Mouse (Mus musculus): ENCODE results near the gene Grifin. TPM values are rescaled to one million over a fixed set of nuclear protein-coding genes. Genes with fewer than 3 reads are reported as not detected.

The Grifin gene
- polyA plus RNA-seq, 1 experiment from 2014 or later = 0.27 TPM

- Histone ChIP-seq H3K9ac (replicated peaks; ENCODE audit: low read length) (no peak overlapping the region), H3K4me2 (replicated peaks; ENCODE audit: low read depth, low read length) (no peak overlapping the region), H3K27me3 (ENCODE audit: insufficient read depth, low read length) (no peaks in the 10 kb centered on the region), H3K9me3 (ENCODE audit: low read length) (no peaks in the 10 kb centered on the region), H3K36me3 (ENCODE audit: insufficient read depth, low read length) (no peaks in the 10 kb centered on the region), H3K27ac (ENCODE audit: low read length) (no peak overlapping the region), H3K4me3 (ENCODE audit: low read length) (no peak overlapping the region), H3K4me1 (ENCODE audit: insufficient read depth, low read length) (peaks cover 6% of the 10 kb centered on the region; the same call in 1 of the 2 replicates)
- no peak for ATAC-seq (ENCODE audit: low FRiP score, low TSS enrichment)
- 73% methylated on average over 13 of the region's 13 CpGs for WGBS
Measured at GRCm38 (mm10) chr5:140538111-140538683, 26.7 kb downstream of the Grifin start.

- Histone ChIP-seq H3K4me1 (ENCODE audit: insufficient read depth, low read length) (no peaks in the 10 kb centered on the region), H3K36me3 (ENCODE audit: insufficient read depth, low read length) (peaks cover 36% of the 10 kb centered on the region)
- no peak for ATAC-seq (ENCODE audit: low FRiP score, low TSS enrichment)
Measured at GRCm38 (mm10) chr5:140526754-140527153, 38.1 kb downstream of the Grifin start.

DNA sequence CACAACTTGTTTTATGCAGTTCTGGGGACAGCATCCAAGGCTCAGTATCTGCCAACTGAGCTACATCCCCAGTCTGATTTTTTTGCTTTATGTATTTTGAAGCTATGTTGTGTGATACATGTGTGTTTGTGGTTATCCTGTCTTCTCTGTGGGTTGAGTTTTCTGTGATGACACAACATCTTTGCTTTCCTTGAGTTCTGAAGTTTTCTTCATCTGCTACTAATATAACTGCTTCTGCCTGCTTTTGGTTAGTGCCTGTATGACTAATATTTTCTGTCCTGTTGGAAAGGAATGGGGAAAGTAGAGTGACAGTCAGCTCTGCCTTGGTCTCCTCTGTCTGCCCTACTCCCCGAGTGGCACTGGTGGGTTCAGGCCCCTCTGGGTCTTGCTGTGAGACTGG lies 43.7 kb downstream of the Grifin start:
- ATAC-seq (ENCODE audit: low FRiP score, low TSS enrichment) = no peak
- H3K27ac ChIP-seq (ENCODE audit: low read length) = no peak overlapping the region
- WGBS = 87% methylated on average over 1 of the region's 1 CpGs
- 0 out of 2 replicates have a peak, but pooled peaks cover 5% of the 10 kb centered on the region for H3K9me3 ChIP-seq (ENCODE audit: low read length)
- H3K9ac ChIP-seq (replicated peaks; ENCODE audit: low read length) = no peak overlapping the region
- H3K27me3 ChIP-seq (ENCODE audit: insufficient read depth, low read length) = no peaks in the 10 kb centered on the region
- H3K4me3 ChIP-seq (ENCODE audit: low read length) = no peak overlapping the region
- peaks cover 11% of the 10 kb centered on the region for H3K4me1 ChIP-seq (ENCODE audit: insufficient read depth, low read length)
- H3K36me3 ChIP-seq (ENCODE audit: insufficient read depth, low read length) = peaks cover 30% of the 10 kb centered on the region
- H3K4me2 ChIP-seq (replicated peaks; ENCODE audit: low read depth, low read length) = no peak overlapping the region

More at GRCm38 (mm10) chr5:140526754-140527153, 38.1 kb downstream of the Grifin start:
- Histone ChIP-seq H3K4me2 (replicated peaks; ENCODE audit: low read depth, low read length) (no peak overlapping the region), H3K9me3 (ENCODE audit: low read length) (0 out of 2 replicates have a peak, but pooled peaks cover 5% of the 10 kb centered on the region), H3K4me3 (ENCODE audit: low read length) (no peak overlapping the region), H3K9ac (replicated peaks; ENCODE audit: low read length) (no peak overlapping the region), H3K27me3 (ENCODE audit: insufficient read depth, low read length) (no peaks in the 10 kb centered on the region), H3K27ac (ENCODE audit: low read length) (no peak overlapping the region)
- WGBS = 97% methylated on average over 2 of the region's 2 CpGs

GRCm38 (mm10) chr5:140517921-140518230 lies 47.0 kb downstream of the Grifin start:
- WGBS = 55% methylated on average over 4 of the region's 4 CpGs
- peak overlapping the region; percentile 60; the same call in 1 of the 2 replicates for H3K27ac ChIP-seq (ENCODE audit: low read length)
- peak; percentile 53; the same call in 1 of the 2 replicates for ATAC-seq (ENCODE audit: low FRiP score, low TSS enrichment)
- H3K4me1 ChIP-seq (ENCODE audit: insufficient read depth, low read length) = peaks cover 23% of the 10 kb centered on the region
- H3K36me3 ChIP-seq (ENCODE audit: insufficient read depth, low read length) = 0 out of 2 replicates have a peak, but pooled peaks cover 8% of the 10 kb centered on the region
- no peaks in the 10 kb centered on the region for H3K9me3 ChIP-seq (ENCODE audit: low read length)
- H3K4me2 ChIP-seq (replicated peaks; ENCODE audit: low read depth, low read length) = no peak overlapping the region
- 0 out of 2 replicates have a peak overlapping the region, but pooled peaks have one; percentile 29 for H3K9ac ChIP-seq (replicated peaks; ENCODE audit: low read length)
- no peaks in the 10 kb centered on the region for H3K27me3 ChIP-seq (ENCODE audit: insufficient read depth, low read length)
- no peak overlapping the region for H3K4me3 ChIP-seq (ENCODE audit: low read length)

DNA sequence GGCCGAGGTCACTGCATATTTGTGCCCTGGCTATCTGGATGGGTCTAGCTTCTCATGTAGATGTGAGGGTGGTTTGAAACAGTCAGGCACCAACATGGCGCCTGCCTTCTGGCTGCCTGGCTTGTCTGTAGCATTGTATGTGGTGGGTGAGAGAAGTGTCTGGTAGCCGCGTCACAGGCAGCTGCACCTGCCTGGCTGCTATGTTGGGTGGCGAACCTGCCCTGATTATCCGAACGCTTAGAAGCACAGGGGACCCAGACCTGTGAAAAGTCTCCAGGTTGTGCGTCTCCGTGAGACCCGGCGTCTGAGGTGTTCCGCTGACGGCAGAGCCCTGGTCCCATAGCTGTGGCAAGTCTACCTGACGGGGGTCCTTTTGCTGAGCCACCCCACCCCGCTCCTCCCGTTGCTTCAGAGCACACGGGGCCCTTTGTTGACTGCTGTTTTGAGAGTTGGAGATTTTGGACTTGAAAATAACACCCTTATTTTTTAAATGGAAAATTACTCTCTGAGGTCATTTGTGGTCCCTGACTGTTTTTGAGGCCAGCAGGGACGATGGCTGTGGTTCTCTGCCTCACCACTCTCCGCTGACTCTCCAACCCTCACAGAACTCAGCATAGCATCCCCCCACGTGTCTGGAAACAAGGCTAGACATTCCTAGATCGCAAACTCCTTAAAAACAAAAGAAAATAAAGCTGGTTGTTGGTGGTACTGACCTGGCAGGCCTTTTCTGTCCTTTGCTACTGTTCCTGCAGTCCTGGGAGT lies 47.5 kb downstream of the Grifin start:
- 0 out of 2 replicates have a peak overlapping the region, but pooled peaks have one; percentile 29 for H3K9ac ChIP-seq (replicated peaks; ENCODE audit: low read length)
- H3K4me2 ChIP-seq (replicated peaks; ENCODE audit: low read depth, low read length) = no peak overlapping the region
- 0 out of 2 replicates have a peak, but pooled peaks cover 8% of the 10 kb centered on the region for H3K36me3 ChIP-seq (ENCODE audit: insufficient read depth, low read length)
- 71% methylated on average over 21 of the region's 21 CpGs for WGBS
- H3K4me3 ChIP-seq (ENCODE audit: low read length) = no peak overlapping the region
- peaks cover 23% of the 10 kb centered on the region for H3K4me1 ChIP-seq (ENCODE audit: insufficient read depth, low read length)
- no peaks in the 10 kb centered on the region for H3K27me3 ChIP-seq (ENCODE audit: insufficient read depth, low read length)
- H3K9me3 ChIP-seq (ENCODE audit: low read length) = no peaks in the 10 kb centered on the region
- ATAC-seq (ENCODE audit: low FRiP score, low TSS enrichment) = peak; percentile 8; the same call in 1 of the 2 replicates
- peak overlapping the region; percentile 60 for H3K27ac ChIP-seq (ENCODE audit: low read length)

GRCm38 (mm10) chr5:140514799-140515486 lies 49.9 kb downstream of the Grifin start:
- ATAC-seq (ENCODE audit: low FRiP score, low TSS enrichment) = no peak
- 40% methylated on average over 7 of the region's 7 CpGs for WGBS
- Histone ChIP-seq H3K4me1 (ENCODE audit: insufficient read depth, low read length) (peaks cover 28% of the 10 kb centered on the region), H3K9me3 (ENCODE audit: low read length) (no peaks in the 10 kb centered on the region), H3K9ac (replicated peaks; ENCODE audit: low read length) (no peak overlapping the region), H3K4me3 (ENCODE audit: low read length) (no peak overlapping the region), H3K4me2 (replicated peaks; ENCODE audit: low read depth, low read length) (no peak overlapping the region), H3K27me3 (ENCODE audit: insufficient read depth, low read length) (no peaks in the 10 kb centered on the region), H3K27ac (ENCODE audit: low read length) (0 out of 2 replicates have a peak overlapping the region, but pooled peaks have one; percentile 23), H3K36me3 (ENCODE audit: insufficient read depth, low read length) (0 out of 2 replicates have a peak, but pooled peaks cover 3% of the 10 kb centered on the region)

DNA sequence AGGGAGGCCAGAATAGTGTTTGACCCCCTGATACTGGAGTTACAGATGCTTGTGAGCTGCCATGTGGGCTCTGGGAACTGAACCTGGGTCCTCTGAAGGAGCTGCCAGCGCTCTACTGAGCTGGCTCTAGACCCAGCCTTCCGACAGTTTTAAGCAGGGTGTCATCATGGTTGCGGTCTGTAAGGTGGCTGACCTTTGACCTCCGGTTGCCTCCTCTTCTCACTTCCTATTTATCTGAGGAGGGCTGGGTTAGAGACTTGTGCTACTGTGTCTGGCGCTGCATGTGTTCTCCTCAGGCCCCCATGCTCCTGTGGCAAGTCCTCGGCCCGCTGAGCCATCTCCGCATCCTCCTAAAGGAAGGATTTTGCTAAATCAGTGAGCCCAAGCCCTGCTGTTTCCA lies 51.0 kb downstream of the Grifin start:
- H3K4me3 ChIP-seq (ENCODE audit: low read length) = no peak overlapping the region
- H3K4me1 ChIP-seq (ENCODE audit: insufficient read depth, low read length) = peaks cover 33% of the 10 kb centered on the region
- H3K4me2 ChIP-seq (replicated peaks; ENCODE audit: low read depth, low read length) = no peak overlapping the region
- H3K36me3 ChIP-seq (ENCODE audit: insufficient read depth, low read length) = no peaks in the 10 kb centered on the region
- H3K9me3 ChIP-seq (ENCODE audit: low read length) = no peaks in the 10 kb centered on the region
- no peak for ATAC-seq (ENCODE audit: low FRiP score, low TSS enrichment)
- H3K9ac ChIP-seq (replicated peaks; ENCODE audit: low read length) = no peak overlapping the region
- 72% methylated on average over 8 of the region's 8 CpGs for WGBS
- H3K27me3 ChIP-seq (ENCODE audit: insufficient read depth, low read length) = no peaks in the 10 kb centered on the region
- no peak overlapping the region for H3K27ac ChIP-seq (ENCODE audit: low read length)

Other genes starting within 250 kb of the Grifin start
- 51.6 and 52.4 TPM in 2 replicates for gene Mad1l1, start 243.5 kb downstream of the Grifin start, polyA plus RNA-seq (2015; fragmentation: Nextera tagmentation; extraction: Ambion mirVana)
- gene Nudt1, start 243.4 kb downstream of the Grifin start, polyA plus RNA-seq (2015; fragmentation: Nextera tagmentation; extraction: Ambion mirVana) = 55.2 and 58.1 TPM in 2 replicates
- 22.0 and 23.9 TPM in 2 replicates for gene Mrm2, start 233.2 kb downstream of the Grifin start, polyA plus RNA-seq (2015; fragmentation: Nextera tagmentation; extraction: Ambion mirVana)
- 31.9 and 32.4 TPM in 2 replicates for gene Snx8, start 175.8 kb downstream of the Grifin start, polyA plus RNA-seq (2015; fragmentation: Nextera tagmentation; extraction: Ambion mirVana)
- 112 and 114 TPM in 2 replicates for gene Eif3b, start 145.7 kb downstream of the Grifin start, polyA plus RNA-seq (2015; fragmentation: Nextera tagmentation; extraction: Ambion mirVana)
- not detected in 2 replicates for gene Gm4869, start 119.4 kb downstream of the Grifin start, polyA plus RNA-seq (2015; fragmentation: Nextera tagmentation; extraction: Ambion mirVana)
- gene Chst12, start 59.5 kb downstream of the Grifin start, polyA plus RNA-seq (2015; fragmentation: Nextera tagmentation; extraction: Ambion mirVana) = 24.1 and 25.7 TPM in 2 replicates
- 36.3 and 38.9 TPM in 2 replicates for gene Lfng, start 42.2 kb upstream of the Grifin start, polyA plus RNA-seq (2015; fragmentation: Nextera tagmentation; extraction: Ambion mirVana)
- 28.4 and 31.3 TPM in 2 replicates for gene Ttyh3, start 84.0 kb upstream of the Grifin start, polyA plus RNA-seq (2015; fragmentation: Nextera tagmentation; extraction: Ambion mirVana)
- 26.0 and 30.7 TPM in 2 replicates for gene Iqce, start 137.3 kb upstream of the Grifin start, polyA plus RNA-seq (2015; fragmentation: Nextera tagmentation; extraction: Ambion mirVana)
- gene Brat1, start 139.9 kb upstream of the Grifin start, polyA plus RNA-seq (2015; fragmentation: Nextera tagmentation; extraction: Ambion mirVana) = 28.2 and 30.9 TPM in 2 replicates
- 1.6 and 2.4 TPM in 2 replicates for gene Amz1, start 159.1 kb upstream of the Grifin start, polyA plus RNA-seq (2015; fragmentation: Nextera tagmentation; extraction: Ambion mirVana)